Mouse (Mus musculus) CH12.LX (cell line): ENCODE data around the gene Tnfrsf1a. TPM values are rescaled to one million over a fixed set of nuclear protein-coding genes. Genes with fewer than 3 reads are reported as not detected.

Experiments
- DNase-seq: peaks from one replicate; pipeline ENCODE4 v3.0.0-alpha.2; 2013; ENCODE audit errors: extremely low read depth
- H3K27ac ChIP-seq: 2 replicates; pipeline ENCODE4 v1.5.1; 2012; ENCODE audit warnings: low read depth, mild to moderate bottlenecking, control low read depth, moderate library complexity; ENCODE audit not compliant: insufficient read depth
- H3K27me3 ChIP-seq: replicated peaks from 2 replicates; pipeline ENCODE3; 2012; ENCODE audit warnings: inconsistent platforms
- H3K36me3 ChIP-seq, 2 experiments: replicated peaks in 1 of 2; 2 replicates each; pipeline versions ENCODE3 to v1.6.1; 2012; ENCODE audit warnings: inconsistent platforms in 1 of 2, low read length in 1 of 2, mild to moderate bottlenecking in 1 of 2, mixed read lengths in 1 of 2, moderate library complexity in 1 of 2; ENCODE audit not compliant: control insufficient read depth in 1 of 2, insufficient read depth in 1 of 2
- H3K4me1 ChIP-seq, 2 experiments: 2 replicates each; pipeline ENCODE4 v1.6.1; 2012; ENCODE audit warnings: inconsistent platforms in 1 of 2, moderate library complexity in 1 of 2; ENCODE audit not compliant: insufficient read depth in 2 of 2, control insufficient read depth in 1 of 2
- H3K4me2 ChIP-seq: 2 replicates; pipeline ENCODE4 v1.6.1; 2012; ENCODE audit warnings: low read depth, mild to moderate bottlenecking, control low read depth; ENCODE audit not compliant: poor library complexity, insufficient read depth, severe bottlenecking
- H3K4me3 ChIP-seq, 3 experiments: fragments of 150-350 bp in 1 of 3; sonication (generic) in 1 of 3; replicated peaks in 1 of 3; 2 replicates each; pipeline versions ENCODE3 to v1.5.1; 2011 to 2012; ENCODE audit warnings: low read depth in 2 of 3, low read length in 2 of 3, mild to moderate bottlenecking in 2 of 3, moderate library complexity in 2 of 3, control low read depth in 1 of 3, improper control_type of control experiment in 1 of 3, inconsistent platforms in 1 of 3, mixed read lengths in 1 of 3; ENCODE audit not compliant: poor library complexity in 1 of 3
- H3K79me2 ChIP-seq: replicated peaks from 2 replicates; pipeline ENCODE4 v1.6.1; 2012; ENCODE audit warnings: mild to moderate bottlenecking, moderate library complexity; ENCODE audit not compliant: control insufficient read depth, poor library complexity, insufficient read depth, severe bottlenecking; ENCODE audit errors: extremely low read depth
- H3K9ac ChIP-seq: 2 replicates; pipeline ENCODE4 v1.6.1; 2012; ENCODE audit warnings: low read depth, mild to moderate bottlenecking, control low read depth, moderate library complexity; ENCODE audit not compliant: insufficient read depth
- H3K9me3 ChIP-seq: replicated peaks from 2 replicates; pipeline ENCODE3; 2012; ENCODE audit warnings: low read length, inconsistent platforms, mixed read lengths
- BHLHE40 ChIP-seq: IDR thresholded peaks from 2 replicates; pipeline ENCODE4 v1.6.1; 2011; ENCODE audit warnings: mild to moderate bottlenecking, low read depth, low read length, improper control_type of control experiment
- ELF1 ChIP-seq: IDR thresholded peaks from 2 replicates; pipeline ENCODE4 v1.6.1; 2014; ENCODE audit warnings: low read depth, mild to moderate bottlenecking, inconsistent platforms, low read length, improper control_type of control experiment
- IRF4 ChIP-seq: IDR thresholded peaks from 2 replicates; pipeline ENCODE4 v1.6.1; 2014; ENCODE audit warnings: low read depth, mild to moderate bottlenecking, inconsistent platforms, low read length, improper control_type of control experiment
- JUN ChIP-seq: IDR thresholded peaks from 2 replicates; pipeline ENCODE4 v1.6.1; 2011; ENCODE audit warnings: low read depth, mild to moderate bottlenecking, low read length, improper control_type of control experiment, moderate library complexity; ENCODE audit not compliant: insufficient read depth
- JUND ChIP-seq: conservative IDR thresholded peaks from 2 replicates; pipeline ENCODE4 v1.6.1; 2011; ENCODE audit warnings: low read depth, low read length, improper control_type of control experiment
- KAT2A ChIP-seq: IDR thresholded peaks from 2 replicates; pipeline ENCODE4 v1.6.1; 2012; ENCODE audit warnings: low read length, improper control_type of control experiment, inconsistent platforms; ENCODE audit not compliant: insufficient replicate concordance
- MAFK ChIP-seq: IDR thresholded peaks from 2 replicates; pipeline ENCODE4 v1.6.1; 2011; ENCODE audit warnings: low read length, improper control_type of control experiment; ENCODE audit not compliant: insufficient replicate concordance
- MAX ChIP-seq: IDR thresholded peaks from 2 replicates; pipeline ENCODE4 v1.6.1; 2011; ENCODE audit warnings: low read length, improper control_type of control experiment
- MAZ ChIP-seq: IDR thresholded peaks from 2 replicates; pipeline ENCODE4 v1.6.1; 2012; ENCODE audit warnings: low read depth, mild to moderate bottlenecking, inconsistent platforms, low read length, improper control_type of control experiment, moderate library complexity
- MEF2A ChIP-seq: IDR thresholded peaks from 2 replicates; pipeline ENCODE4 v1.6.1; 2014; ENCODE audit warnings: low read depth, mild to moderate bottlenecking, inconsistent platforms, low read length, improper control_type of control experiment, borderline replicate concordance
- NRF1 ChIP-seq: IDR thresholded peaks from 2 replicates; pipeline ENCODE4 v1.6.1; 2014; ENCODE audit warnings: low read depth, mild to moderate bottlenecking, inconsistent platforms, low read length, improper control_type of control experiment, moderate library complexity
- POLR2AphosphoS2 ChIP-seq: IDR thresholded peaks from 2 replicates; pipeline ENCODE4 v1.6.1; 2011; ENCODE audit warnings: low read depth, low read length, improper control_type of control experiment
- RAD21 ChIP-seq: IDR thresholded peaks from 2 replicates; pipeline ENCODE4 v1.6.1; 2011; ENCODE audit warnings: low read depth, mild to moderate bottlenecking, low read length, improper control_type of control experiment, moderate library complexity
- RCOR1 ChIP-seq: conservative IDR thresholded peaks from 2 replicates; pipeline ENCODE4 v1.6.1; 2012; ENCODE audit warnings: low read depth, mild to moderate bottlenecking, inconsistent platforms, low read length, improper control_type of control experiment
- TCF12 ChIP-seq: IDR thresholded peaks from 2 replicates; pipeline ENCODE4 v1.6.1; 2014; ENCODE audit warnings: low read depth, mild to moderate bottlenecking, inconsistent platforms, low read length, improper control_type of control experiment
- UBTF ChIP-seq: IDR thresholded peaks from 2 replicates; pipeline ENCODE4 v1.6.1; 2012; ENCODE audit warnings: low read depth, mild to moderate bottlenecking, inconsistent platforms, low read length, improper control_type of control experiment, moderate library complexity
- USF1 ChIP-seq: IDR thresholded peaks from 2 replicates; pipeline ENCODE4 v1.6.1; 2014; ENCODE audit warnings: low read depth, mild to moderate bottlenecking, inconsistent platforms, low read length, improper control_type of control experiment
- ZC3H11A ChIP-seq: IDR thresholded peaks from 2 replicates; pipeline ENCODE4 v1.6.1; 2012; ENCODE audit warnings: low read depth, mild to moderate bottlenecking, inconsistent platforms, low read length, improper control_type of control experiment
- ZKSCAN1 ChIP-seq: IDR thresholded peaks from 2 replicates; pipeline ENCODE4 v1.6.1; 2012; ENCODE audit warnings: low read depth, inconsistent platforms, low read length, improper control_type of control experiment, borderline replicate concordance
- ZMIZ1 ChIP-seq: IDR thresholded peaks from 2 replicates; pipeline ENCODE4 v1.6.1; 2012; ENCODE audit warnings: low read depth, mild to moderate bottlenecking, inconsistent platforms, low read length, improper control_type of control experiment
- dilution Hi-C: fragments of 300-500 bp; cut with MboI; formaldehyde crosslinking; loops from 2 replicates; pipeline ENCODE4 v1.14.3; 2020; ENCODE audit warnings: low sequenced_read_pairs; ENCODE audit not compliant: extremely low pct_unique_long_range_greater_than_20kb, extremely low pct_ligation_motif_present
- in situ Hi-C: fragments of 300-500 bp; cut with MboI; formaldehyde crosslinking; loops from 3 replicates; pipeline ENCODE4 v1.14.3; 2019; ENCODE audit warnings: low sequenced_read_pairs, low pct_ligation_motif_present, low pct_unique_long_range_greater_than_20kb, mixed read lengths
- polyA plus RNA-seq: library from polyadenylated mRNA; unstranded; fragments of >175 nt; gene quantifications from 2 replicates; pipeline ENCODE4 v1.2.1, GENCODE M21; 2012; ENCODE audit warnings: low read depth; ENCODE audit not compliant: insufficient read length
- total RNA-seq, 2 experiments: library from RNA; depleted of rRNA; stranded (reverse); fragments of 300-350 nt in 1 of 2; fragments of >200 nt in 1 of 2; gene quantifications; 2 replicates each; pipeline ENCODE4 v1.2.3; 2012 to 2014

The Tnfrsf1a gene
- total and polyA plus RNA-seq, 3 experiments = 0.13 TPM; not detected in 2

GRCm38 (mm10) chr6:125352811-125353210 is 3.6 kb downstream of the Tnfrsf1a start:
- in situ Hi-C loops = no loop called here
- peaks cover 97% of the 10 kb centered on the region for H3K27me3 ChIP-seq
- H3K79me2 ChIP-seq = no peaks in the 10 kb centered on the region
- H3K4me3 ChIP-seq = no peak overlapping the region
- no peak for DNase-seq
- TF ChIP-seq ELF1 = no peak
- no peak for TF ChIP-seq UBTF
- TF ChIP-seq NRF1 = no peak
- TF ChIP-seq POLR2AphosphoS2 = no peak
- TF ChIP-seq IRF4 = no peak
- TF ChIP-seq, all 38 proteins: peak for 0
- H3K4me1 ChIP-seq = no peaks in the 10 kb centered on the region
- no peak overlapping the region for H3K27ac ChIP-seq
- no peak overlapping the region for H3K4me2 ChIP-seq
- H3K36me3 ChIP-seq = no peaks in the 10 kb centered on the region
- no peaks in the 10 kb centered on the region for H3K9me3 ChIP-seq
- dilution Hi-C loops = no loop called here
- H3K9ac ChIP-seq = no peak overlapping the region

- no peaks in the 10 kb centered on the region for H3K4me1 ChIP-seq
- H3K27ac ChIP-seq = no peak overlapping the region
- dilution Hi-C loops = no loop called here
- no peak for DNase-seq
- H3K27me3 ChIP-seq = peaks cover 97% of the 10 kb centered on the region
- H3K9ac ChIP-seq = no peak overlapping the region
- no peaks in the 10 kb centered on the region for H3K9me3 ChIP-seq
- H3K4me3 ChIP-seq = no peak overlapping the region
- no peak overlapping the region for H3K4me2 ChIP-seq
- no peak for TF ChIP-seq RAD21
- TF ChIP-seq JUND = no peak
- TF ChIP-seq MAFK = no peak
- TF ChIP-seq JUN = no peak
- TF ChIP-seq MAX = no peak
- TF ChIP-seq MAZ = no peak
- no peak for TF ChIP-seq USF1
- no peak for TF ChIP-seq ZC3H11A
- no peak for TF ChIP-seq IRF4
- no peak for TF ChIP-seq MEF2A
- TF ChIP-seq TCF12 = no peak
- TF ChIP-seq ZKSCAN1 = no peak
- no peak for TF ChIP-seq ZMIZ1
- TF ChIP-seq RCOR1 = no peak
- no peak for TF ChIP-seq UBTF
- TF ChIP-seq ELF1 = no peak
- no peak for TF ChIP-seq KAT2A
- no peak for TF ChIP-seq BHLHE40
- TF ChIP-seq, all 38 proteins: peak for 0
- Histone ChIP-seq H3K36me3 (no peaks in the 10 kb centered on the region), H3K79me2 (no peaks in the 10 kb centered on the region)
- in situ Hi-C loops = no loop called here
These were observed 4.1 kb downstream of the Tnfrsf1a start for GRCm38 (mm10) chr6:125353221-125353620.
